Mouse (Mus musculus) limb, embryonic 14.5 days (tissue): ENCODE data around the gene Prim1. TPM values are rescaled to one million over a fixed set of nuclear protein-coding genes. Genes with fewer than 3 reads are reported as not detected.
"Not testable (repeated sequence)": the region's sequence is repeated elsewhere in the genome, so short reads cannot be mapped to it uniquely, and the experiment has no call there.

Experiments
- ATAC-seq: fragments of 200-750 bp; cut with Nextera tagmentation; 2 replicates; pipeline ENCODE4 v1.8.0; 2017; ENCODE audit warnings: low read depth, moderate number of reproducible peaks, moderate TSS enrichment; ENCODE audit not compliant: low FRiP score
- DNase-seq: peaks from one replicate; pipeline ENCODE4 v3.0.0-alpha.2; 2015; ENCODE audit warnings: low spot score
- H3K27ac ChIP-seq: fragments of 300-500 bp; sonication (generic); replicated peaks from 2 replicates; pipeline ENCODE4 v1.5.1; 2014; ENCODE audit warnings: low read depth, mild to moderate bottlenecking, low read length, moderate library complexity, mixed read lengths
- H3K27me3 ChIP-seq: fragments of 300-500 bp; sonication (generic); 2 replicates; pipeline ENCODE4 v1.6.1; 2014; ENCODE audit warnings: low read length, mixed read lengths; ENCODE audit not compliant: control insufficient read depth, insufficient read depth
- H3K36me3 ChIP-seq: fragments of 300-500 bp; sonication (generic); 2 replicates; pipeline ENCODE4 v1.6.1; 2014; ENCODE audit warnings: mild to moderate bottlenecking, low read length, moderate library complexity, mixed read lengths; ENCODE audit not compliant: control insufficient read depth, insufficient read depth
- H3K4me1 ChIP-seq: fragments of 300-500 bp; sonication (generic); 2 replicates; pipeline ENCODE4 v1.6.1; 2014; ENCODE audit warnings: antibody characterized with exemption, low read length, mixed read lengths; ENCODE audit not compliant: control insufficient read depth, insufficient read depth
- H3K4me2 ChIP-seq: fragments of 300-500 bp; sonication (generic); replicated peaks from 2 replicates; pipeline ENCODE4 v1.6.1; 2014; ENCODE audit warnings: low read depth, mild to moderate bottlenecking, low read length, moderate library complexity; ENCODE audit not compliant: severe bottlenecking
- H3K4me3 ChIP-seq: fragments of 300-500 bp; sonication (generic); replicated peaks from 2 replicates; pipeline ENCODE4 v1.5.1; 2014; ENCODE audit warnings: low read length
- H3K9ac ChIP-seq: fragments of 300-500 bp; sonication (generic); 2 replicates; pipeline ENCODE4 v1.6.1; 2014; ENCODE audit warnings: mild to moderate bottlenecking, low read depth, low read length, moderate library complexity; ENCODE audit not compliant: severe bottlenecking
- H3K9me3 ChIP-seq: fragments of 300-500 bp; sonication (generic); 2 replicates; pipeline ENCODE4 v1.6.1; 2016; ENCODE audit warnings: low read length; ENCODE audit not compliant: control insufficient read depth
- POLR2A ChIP-seq: fragments of 200-500 bp; IDR thresholded peaks from 2 replicates; pipeline ENCODE4 v1.8.0; 2012; ENCODE audit warnings: inconsistent platforms, mild to moderate bottlenecking, moderate library complexity, borderline replicate concordance; ENCODE audit not compliant: insufficient read depth, insufficient read length; ENCODE audit errors: extremely low read depth
- WGBS: fragments of 180-500 bp; shearing (Covaris S2); extraction: QIAGEN DNeasy Blood & Tissue Kit; methylation state at CpG from one replicate; pipeline ENCODE4 v1.1.7; 2014; 5-methylcytosine and 5-hydroxymethylcytosine counted together
- polyA plus RNA-seq, 2 experiments: library from polyadenylated mRNA; depleted of rRNA in 1 of 2; stranded (reverse) in 1 of 2; unstranded in 1 of 2; fragments of >200 nt; fragmentation: Nextera tagmentation in 1 of 2; extraction: Ambion mirVana in 1 of 2; gene quantifications; 2 replicates each; pipeline versions ENCODE4 v1.2.1 to v1.2.3; 2012 to 2014

Prim1 gene
- polyA plus RNA-seq, 2 experiments = 59.5 to 73.9 TPM

GRCm38 (mm10) chr10:128059207-128059981 is 44.4 kb downstream of the Prim1 start:
- H3K27ac ChIP-seq = peak overlapping the region; percentile 96
- peak; percentile 62 for DNase-seq
- H3K36me3 ChIP-seq = peaks cover 20% of the 10 kb centered on the region
- 0 out of 2 replicates have a peak, but pooled peaks have one; percentile 3 for TF ChIP-seq POLR2A
- peak overlapping the region; percentile 94 for H3K9ac ChIP-seq
- peak overlapping the region; percentile 90 for H3K4me3 ChIP-seq
- H3K9me3 ChIP-seq = no peaks in the 10 kb centered on the region
- H3K4me1 ChIP-seq = peaks cover 15% of the 10 kb centered on the region
- peak overlapping the region; percentile 72 for H3K4me2 ChIP-seq
- WGBS = under 1% methylated on average over 34 of the region's 62 CpGs
- no peaks in the 10 kb centered on the region for H3K27me3 ChIP-seq
- ATAC-seq = no peak; the same call in 1 of the 2 replicates

DNA sequence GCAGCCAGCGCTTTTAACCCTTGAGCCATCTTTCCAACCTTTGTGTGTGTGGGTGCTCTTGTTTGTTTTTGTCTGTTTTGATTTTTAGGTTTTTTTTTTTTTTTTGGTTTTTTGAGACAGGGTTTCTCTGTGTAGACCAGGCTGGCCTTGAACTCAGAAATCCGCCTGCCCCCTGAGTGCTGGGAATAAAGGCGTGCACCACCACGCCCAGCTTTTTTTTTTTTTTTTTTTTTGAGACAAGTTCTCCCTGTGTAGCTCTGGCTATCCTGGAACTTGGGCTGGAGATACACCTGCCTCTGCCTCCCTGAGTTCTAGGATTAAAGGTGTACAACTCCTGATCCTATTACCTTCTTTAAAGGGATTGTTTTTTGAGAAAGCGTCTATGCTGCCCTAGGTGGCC is 46.1 kb downstream of the Prim1 start:
- no peaks in the 10 kb centered on the region for H3K9me3 ChIP-seq
- H3K9ac ChIP-seq = 0 out of 2 replicates have a peak overlapping the region, but pooled peaks have one; percentile 94
- ATAC-seq (no peak), DNase-seq (no peak)
- no peaks in the 10 kb centered on the region for H3K27me3 ChIP-seq
- 82% methylated on average over 5 of the region's 5 CpGs for WGBS
- peak overlapping the region; percentile 72 for H3K4me2 ChIP-seq
- peaks cover 20% of the 10 kb centered on the region for H3K36me3 ChIP-seq
- peaks cover 15% of the 10 kb centered on the region for H3K4me1 ChIP-seq
- no peak for TF ChIP-seq POLR2A
- H3K4me3 ChIP-seq = peak overlapping the region; percentile 90; the same call in 1 of the 2 replicates
- no peak overlapping the region for H3K27ac ChIP-seq

- H3K36me3 ChIP-seq = peaks cover 27% of the 10 kb centered on the region
- no peak overlapping the region for H3K4me2 ChIP-seq
- peaks cover 15% of the 10 kb centered on the region for H3K4me1 ChIP-seq
- no peak for TF ChIP-seq POLR2A
- H3K4me3 ChIP-seq = no peak overlapping the region
- ATAC-seq (no peak), DNase-seq (no peak)
- no peak overlapping the region for H3K27ac ChIP-seq
- H3K9ac ChIP-seq = no peak overlapping the region
- H3K9me3 ChIP-seq = no peaks in the 10 kb centered on the region
- H3K27me3 ChIP-seq = no peaks in the 10 kb centered on the region
- 94% methylated on average over 6 of the region's 6 CpGs for WGBS
These were observed 47.4 kb downstream of the Prim1 start for GRCm38 (mm10) chr10:128062221-128062989.

DNA sequence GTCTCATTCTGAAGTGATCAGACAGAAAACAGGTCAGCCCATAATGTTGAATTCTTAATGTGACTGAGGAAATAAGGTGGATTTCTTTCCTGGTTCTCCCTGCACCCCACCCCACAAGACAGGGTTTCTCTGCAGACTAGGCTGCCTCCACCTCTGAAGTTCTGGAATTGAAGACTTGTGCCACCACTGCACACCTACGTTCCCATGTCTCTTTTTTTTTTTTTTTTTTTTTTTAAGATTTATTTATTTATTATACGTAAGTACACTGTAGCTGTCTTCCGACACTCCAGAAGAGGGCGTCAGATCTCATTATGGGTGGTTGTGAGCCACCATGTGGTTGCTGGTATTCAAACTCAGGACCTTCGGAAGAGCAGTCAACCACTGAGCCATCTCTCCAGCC is 51.1 kb downstream of the Prim1 start:
- H3K9ac ChIP-seq = no peak overlapping the region
- H3K4me3 ChIP-seq = no peak overlapping the region
- no peaks in the 10 kb centered on the region for H3K27me3 ChIP-seq
- no peak overlapping the region for H3K27ac ChIP-seq
- TF ChIP-seq POLR2A = no peak
- ATAC-seq (no peak), DNase-seq (no peak)
- H3K4me2 ChIP-seq = no peak overlapping the region
- WGBS = 78% methylated on average over 5 of the region's 5 CpGs
- H3K9me3 ChIP-seq = no peaks in the 10 kb centered on the region
- H3K36me3 ChIP-seq = peaks cover 52% of the 10 kb centered on the region
- H3K4me1 ChIP-seq = no peaks in the 10 kb centered on the region

DNA sequence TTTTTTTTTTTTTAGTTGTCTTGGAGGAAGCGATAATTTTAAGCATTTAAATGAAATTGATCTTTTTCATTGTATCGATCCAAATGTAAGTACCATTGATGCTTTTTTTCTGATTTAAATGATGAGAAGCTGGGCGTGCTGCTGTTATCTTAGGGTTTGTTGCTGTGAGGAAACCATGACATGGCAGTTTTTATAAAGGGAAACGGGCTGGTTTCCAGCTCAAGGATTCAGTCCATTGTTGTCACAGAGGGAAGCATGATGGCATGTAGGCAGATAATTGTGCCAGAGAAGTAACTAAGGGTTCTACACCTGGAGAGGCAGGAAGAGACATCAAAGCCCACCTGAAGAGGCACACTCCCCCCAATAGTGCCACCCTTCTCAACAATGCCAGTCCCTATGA is 54.2 kb downstream of the Prim1 start:
- ATAC-seq = no peak
- no peaks in the 10 kb centered on the region for H3K9me3 ChIP-seq
- H3K27ac ChIP-seq = no peak overlapping the region
- H3K36me3 ChIP-seq = peaks cover 64% of the 10 kb centered on the region
- no peak for TF ChIP-seq POLR2A
- no peaks in the 10 kb centered on the region for H3K4me1 ChIP-seq
- no peak overlapping the region for H3K4me2 ChIP-seq
- no peak for DNase-seq
- H3K27me3 ChIP-seq = no peaks in the 10 kb centered on the region
- 97% methylated on average over 4 of the region's 4 CpGs for WGBS
- H3K9ac ChIP-seq = no peak overlapping the region
- no peak overlapping the region for H3K4me3 ChIP-seq

DNA sequence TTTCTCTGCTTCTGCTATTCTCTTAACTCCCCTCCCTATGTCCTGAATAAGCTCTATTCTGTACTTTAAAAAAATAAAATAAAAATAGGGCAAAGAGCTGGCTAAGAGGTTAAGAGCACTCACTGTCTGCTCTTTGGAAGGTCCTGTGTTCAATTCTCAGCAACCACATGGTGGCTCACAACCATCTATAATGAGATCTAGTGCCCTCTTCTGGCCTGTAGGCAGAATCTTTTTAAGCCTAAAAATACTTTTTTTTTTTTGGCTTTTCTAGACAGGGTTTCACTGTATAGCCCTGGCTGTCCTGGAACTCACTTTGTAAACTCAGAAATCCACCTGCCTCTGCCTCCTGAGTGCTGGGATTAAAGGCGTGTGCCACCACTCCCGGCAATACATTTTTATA is 55.5 kb downstream of the Prim1 start:
- H3K36me3 ChIP-seq = peaks cover 73% of the 10 kb centered on the region
- not testable (repeated sequence) for H3K4me2 ChIP-seq
- 97% methylated on average over 2 of the region's 2 CpGs for WGBS

GRCm38 (mm10) chr10:128078269-128078668 is 63.3 kb downstream of the Prim1 start:
- not testable (repeated sequence) for H3K27ac ChIP-seq, H3K9ac ChIP-seq, H3K27me3 ChIP-seq, H3K4me3 ChIP-seq, H3K4me1 ChIP-seq, H3K4me2 ChIP-seq, H3K9me3 ChIP-seq, ATAC-seq, DNase-seq
- 79% methylated on average over 5 of the region's 5 CpGs for WGBS
- H3K36me3 ChIP-seq = peaks cover 34% of the 10 kb centered on the region

More for the DNA sequence above, 55.5 kb downstream of the Prim1 start:
- not testable (repeated sequence) for ATAC-seq, H3K27ac ChIP-seq, DNase-seq, H3K4me1 ChIP-seq, H3K9me3 ChIP-seq, H3K9ac ChIP-seq, H3K4me3 ChIP-seq, H3K27me3 ChIP-seq
